Mouse (Mus musculus): Measurements from ENCODE around the gene Lyzl4.
"Not testable (repeated sequence)": the region's sequence is repeated elsewhere in the genome, so short reads cannot be mapped to it uniquely, and the experiment has no call there.

The Lyzl4 gene

DNA sequence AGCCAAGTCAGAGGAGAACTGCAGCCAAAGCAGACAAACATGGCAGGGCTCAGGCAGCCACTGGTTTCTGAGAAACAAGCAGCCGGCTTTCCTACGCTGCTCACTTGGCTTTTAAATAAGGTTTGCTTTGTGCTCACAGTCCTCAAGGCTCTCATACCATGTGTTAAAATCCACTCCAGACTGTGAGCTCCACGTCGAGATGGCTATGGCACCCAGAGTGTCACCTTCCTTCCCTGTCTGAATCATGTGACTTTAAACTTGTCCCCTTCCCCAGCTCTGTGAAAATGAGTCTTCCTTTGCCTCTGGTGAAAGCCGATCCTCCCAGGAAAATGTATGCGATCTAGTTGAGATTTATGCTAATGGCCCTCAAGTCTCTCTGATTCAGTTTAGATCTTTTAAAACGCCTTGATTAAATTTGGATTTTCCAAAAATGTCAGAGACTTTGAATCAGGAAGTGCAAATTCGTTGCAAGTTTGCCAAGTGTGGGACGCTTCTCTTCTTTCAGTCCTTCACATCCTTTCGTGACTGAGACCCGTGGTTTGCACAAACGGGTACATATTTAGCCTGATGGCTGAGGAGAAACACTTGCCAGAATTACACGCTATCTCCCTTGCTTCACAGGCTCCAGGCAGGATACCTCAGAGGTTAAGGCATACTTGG is 41.6 kb downstream of the Lyzl4 start:
- no peak for DNase-seq (ENCODE audit: low spot score)

DNA sequence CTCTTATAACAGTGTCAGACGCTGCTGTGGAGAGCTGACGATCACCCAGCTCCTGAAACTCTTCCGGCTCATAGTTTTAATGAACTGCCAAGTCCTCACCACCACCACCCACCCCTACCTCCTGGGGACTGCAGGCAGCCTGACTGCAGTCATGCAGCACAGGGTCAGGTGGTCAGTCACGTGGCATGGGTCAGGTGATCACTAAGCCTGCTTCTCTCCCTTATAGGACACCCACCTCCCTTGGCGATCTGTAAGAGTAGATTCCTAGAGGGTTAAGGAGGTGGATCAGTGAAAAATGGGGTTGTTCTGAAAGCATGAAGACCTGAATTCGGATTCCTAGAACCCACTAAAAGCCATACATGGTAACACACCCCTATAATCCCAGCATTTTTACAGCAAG is 42.3 kb downstream of the Lyzl4 start:
- DNase-seq (ENCODE audit: low spot score): no peak

DNA sequence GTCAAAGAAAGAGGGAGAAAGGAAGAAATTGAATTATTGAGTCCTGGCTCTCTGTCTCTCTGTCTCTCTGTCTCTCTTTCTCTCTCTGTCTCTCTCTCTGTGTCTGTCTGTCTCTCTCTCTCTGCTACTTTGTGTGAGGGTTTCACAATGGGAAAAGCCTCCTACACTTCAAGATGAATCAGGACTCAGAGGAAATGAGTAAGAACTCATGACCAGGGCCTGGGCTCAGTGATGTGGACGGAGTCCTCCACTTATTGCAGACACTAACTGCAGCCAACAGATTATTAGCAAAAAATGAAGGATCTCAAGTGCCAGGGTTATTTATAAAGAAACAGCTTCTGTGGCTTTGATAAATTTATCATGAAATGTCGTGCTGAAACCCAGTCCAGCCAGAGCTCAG is 43.8 kb downstream of the Lyzl4 start:
- no peak for DNase-seq (ENCODE audit: low spot score)

DNA sequence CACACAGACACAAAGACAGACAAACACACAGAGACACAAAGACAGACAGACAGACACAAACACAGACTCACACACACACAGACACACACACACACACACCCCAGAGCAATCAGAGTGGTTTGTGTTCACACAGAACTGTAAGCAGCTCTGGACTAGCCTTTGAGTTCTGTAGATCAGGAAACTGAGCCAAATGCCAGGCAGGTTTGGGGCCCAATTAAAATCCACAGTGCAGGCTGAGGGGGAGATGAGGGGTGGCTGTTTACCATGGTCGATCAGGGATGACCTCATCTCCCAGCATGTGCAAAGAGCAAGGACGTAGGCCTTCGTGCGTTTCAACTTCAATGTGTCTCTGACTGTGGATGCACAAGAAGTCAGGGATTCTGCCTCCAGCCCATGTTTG is 47.1 kb downstream of the Lyzl4 start:
- no peak for DNase-seq (ENCODE audit: low spot score)

DNA sequence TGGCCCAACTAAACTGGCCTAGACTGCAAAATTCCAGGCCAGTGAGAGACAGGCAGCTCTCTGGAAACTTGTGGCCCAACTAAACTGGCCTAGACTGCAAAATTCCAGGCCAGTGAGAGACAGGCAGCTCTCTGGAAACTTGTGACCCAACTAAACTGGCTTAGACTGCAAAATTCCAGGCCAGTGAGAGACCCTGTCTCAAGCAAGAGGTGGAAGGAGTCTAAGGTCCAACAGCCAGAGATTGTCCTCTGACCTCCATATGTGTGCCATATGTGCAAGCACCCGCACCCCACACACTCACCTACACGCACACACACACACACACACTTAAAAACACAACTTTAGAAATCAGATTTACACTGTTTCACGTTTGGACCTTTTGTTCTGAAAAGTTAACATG is 48.1 kb downstream of the Lyzl4 start:
- DNase-seq (ENCODE audit: low spot score): not testable (repeated sequence)

DNA sequence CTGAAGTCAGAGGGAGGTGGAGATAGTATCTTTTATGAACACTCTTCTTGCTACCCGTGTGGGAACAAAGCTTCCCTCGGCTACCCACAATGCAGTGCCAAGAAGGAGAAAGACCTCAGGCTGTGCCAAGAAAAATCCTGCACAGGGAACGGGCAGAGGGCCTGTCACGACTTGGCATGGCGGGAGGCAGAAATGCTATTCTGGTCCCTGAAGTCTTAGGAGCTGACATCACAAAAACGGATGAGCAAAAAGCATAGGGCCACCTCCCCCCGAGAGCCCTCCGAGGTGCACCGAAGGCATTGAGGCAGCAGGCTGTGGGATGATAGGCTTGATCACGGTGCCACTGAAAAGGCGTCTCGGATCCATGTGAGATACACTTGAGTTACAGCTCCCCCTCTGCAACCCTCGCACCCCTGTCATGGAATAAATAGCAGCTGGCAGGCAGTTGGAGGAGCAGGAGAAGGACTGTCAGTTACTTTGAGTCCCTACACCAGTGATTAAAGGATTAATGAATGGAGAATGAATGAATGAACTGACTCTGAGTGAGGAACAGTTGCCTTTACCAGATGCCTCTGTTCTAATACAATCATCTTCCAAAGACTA is 48.8 kb downstream of the Lyzl4 start:
- DNase-seq (ENCODE audit: low spot score): no peak

DNA sequence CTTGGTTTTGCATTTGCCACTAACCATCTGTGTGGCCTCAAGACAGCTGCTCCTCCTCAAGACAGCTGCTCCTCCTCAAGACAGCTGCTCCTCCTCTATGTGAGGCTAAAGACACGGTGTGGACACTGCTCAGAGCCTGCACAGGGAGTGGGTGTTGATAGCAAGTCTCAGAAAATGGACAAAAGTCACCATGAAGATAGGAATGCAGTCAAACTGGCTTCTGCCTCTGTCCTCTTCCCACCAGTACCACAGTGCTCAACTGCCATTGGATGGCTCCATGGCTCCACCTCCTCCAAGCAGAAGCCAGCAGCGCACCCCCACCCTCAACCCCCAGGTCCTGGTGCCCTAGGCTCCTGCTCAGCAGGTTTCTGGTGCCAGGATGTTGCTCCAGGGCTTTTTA is 52.4 kb downstream of the Lyzl4 start:
- DNase-seq (ENCODE audit: low spot score): no peak

DNA sequence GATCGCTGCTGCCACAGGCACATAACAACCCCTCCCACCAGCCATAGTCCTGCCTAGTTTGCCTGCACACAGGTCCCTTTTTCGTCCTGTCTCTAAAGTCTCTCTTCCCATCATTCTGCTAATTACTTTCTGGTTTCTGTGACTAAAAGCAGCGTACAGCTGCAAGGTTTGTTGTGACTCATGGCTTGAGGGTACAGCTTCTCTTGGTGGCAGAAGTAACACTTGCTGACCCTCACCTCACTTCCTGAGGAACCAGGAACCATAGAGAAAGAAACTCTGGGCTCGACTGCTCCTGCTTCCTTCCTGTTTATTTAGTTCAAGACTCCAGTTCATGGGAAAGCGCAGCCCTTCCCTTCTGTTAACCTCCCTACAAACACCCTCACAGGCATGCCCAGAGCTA is 67.5 kb downstream of the Lyzl4 start:
- no peak for DNase-seq (ENCODE audit: low spot score)

DNA sequence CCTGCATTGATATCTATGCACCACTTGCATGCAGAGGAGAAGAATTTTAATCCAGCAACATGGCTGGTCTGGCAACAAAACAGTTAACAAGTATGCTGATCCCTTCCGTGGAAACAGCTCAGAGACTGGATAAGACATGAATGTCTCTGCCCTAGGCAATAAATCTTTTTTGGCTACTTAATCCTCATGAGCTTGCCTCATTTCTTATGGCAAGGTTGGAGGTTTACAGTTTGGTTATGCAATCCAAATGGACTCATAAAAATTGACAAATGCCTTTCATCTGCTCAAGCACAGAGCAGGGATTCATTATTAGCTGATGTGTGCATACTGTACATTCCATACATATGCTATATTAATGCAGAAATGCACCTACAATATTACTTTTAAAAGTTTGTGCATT is 73.4 kb downstream of the Lyzl4 start:
- no peak for DNase-seq (ENCODE audit: low spot score)

DNA sequence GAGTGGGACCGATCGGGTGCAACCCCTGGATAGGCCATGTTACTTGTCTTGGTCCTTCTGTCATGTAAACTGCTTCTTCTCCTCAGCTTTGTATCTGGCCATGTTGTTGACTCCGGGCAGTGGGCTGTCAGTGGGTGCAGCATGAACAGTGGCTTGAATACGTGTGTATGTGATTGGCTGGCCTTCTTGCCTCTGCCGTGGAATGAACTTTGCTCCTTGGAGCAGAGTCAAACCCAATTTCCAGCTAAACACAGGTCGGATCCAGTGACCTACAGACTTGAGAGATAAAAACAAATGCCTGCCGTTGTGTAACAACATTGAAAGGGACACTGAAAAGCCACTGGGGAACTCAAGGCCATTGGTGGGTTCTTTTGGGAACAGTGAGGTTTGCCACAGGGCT is 75.5 kb downstream of the Lyzl4 start:
- DNase-seq (ENCODE audit: low spot score): no peak

DNA sequence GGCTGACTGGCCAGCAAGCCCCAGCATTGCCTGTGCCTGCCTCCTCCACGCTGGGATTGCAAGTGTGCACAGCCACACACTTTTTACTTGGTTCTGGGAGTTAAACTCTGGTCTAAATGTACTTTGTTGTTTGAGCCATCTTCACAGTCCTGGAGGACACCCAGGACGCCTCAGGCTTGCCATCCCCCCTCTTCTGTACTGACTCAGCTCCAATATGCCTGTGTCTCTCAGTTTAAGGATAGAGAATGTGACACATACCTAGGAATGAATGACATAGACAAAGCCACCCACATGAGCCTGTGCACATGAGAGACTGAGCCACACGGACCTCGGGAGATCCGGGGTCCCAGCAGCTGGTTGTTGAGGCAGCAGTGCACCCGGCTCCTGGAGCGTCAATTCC is 78.6 kb downstream of the Lyzl4 start:
- no peak for DNase-seq (ENCODE audit: low spot score)

DNA sequence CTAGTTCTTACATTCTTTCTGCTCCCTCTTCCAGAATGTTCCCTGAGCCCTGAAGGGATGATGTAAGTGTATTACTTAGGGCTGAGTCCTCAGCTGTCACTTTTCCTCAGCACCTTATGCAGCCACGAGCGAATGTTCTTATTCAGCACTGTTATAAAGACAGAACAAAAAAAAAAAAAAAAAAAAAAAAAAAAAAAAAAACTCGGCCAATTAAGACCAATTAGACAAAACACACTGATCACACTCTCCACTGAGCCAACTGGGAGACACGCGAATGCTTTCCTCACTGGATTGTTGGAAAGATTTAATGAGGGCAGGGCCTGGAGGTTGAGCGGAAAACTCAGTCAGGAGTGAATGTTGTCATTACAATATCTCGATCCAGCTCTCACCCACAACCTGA is 81.4 kb downstream of the Lyzl4 start:
- peak; percentile 66 for DNase-seq (ENCODE audit: low spot score)

DNA sequence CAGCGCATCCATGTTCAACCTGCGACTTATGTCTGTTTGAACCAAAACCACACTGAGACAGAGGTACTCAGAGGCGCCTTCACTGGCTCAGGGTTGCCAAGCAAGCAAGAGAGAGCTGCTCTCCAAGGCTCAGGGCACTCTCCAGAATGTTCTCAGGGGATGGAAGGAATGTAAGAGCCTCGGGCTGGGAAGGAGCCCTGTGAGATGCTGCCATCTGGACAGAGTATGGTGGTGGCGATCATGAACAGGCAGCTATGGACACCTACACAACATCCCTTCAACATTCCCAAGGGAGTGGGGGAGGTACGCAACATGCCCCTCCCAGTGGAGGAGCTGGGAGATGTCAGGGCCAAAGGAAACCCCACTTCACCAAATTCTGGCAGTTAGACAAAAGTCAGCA is 83.7 kb downstream of the Lyzl4 start:
- no peak for DNase-seq (ENCODE audit: low spot score)

DNA sequence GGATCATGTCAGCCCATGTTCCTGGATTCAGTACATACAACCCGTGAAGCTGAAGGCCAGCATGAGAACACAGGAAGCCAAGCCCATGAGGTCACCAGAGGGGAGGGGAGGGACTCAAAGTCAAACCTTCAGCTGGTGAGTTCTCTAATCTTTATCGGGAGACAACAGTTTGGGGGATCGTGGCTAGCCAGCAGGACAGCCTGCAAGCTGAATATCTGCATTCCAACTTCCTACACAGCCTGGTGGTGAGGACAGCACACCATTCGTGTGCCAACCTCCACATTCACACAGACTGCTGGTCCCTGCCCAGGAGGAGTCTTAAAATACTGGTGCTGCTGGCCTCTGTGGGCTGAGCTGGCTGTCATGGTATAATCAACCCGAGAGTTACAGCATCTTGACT is 85.0 kb downstream of the Lyzl4 start:
- DNase-seq (ENCODE audit: low spot score): no peak

DNA sequence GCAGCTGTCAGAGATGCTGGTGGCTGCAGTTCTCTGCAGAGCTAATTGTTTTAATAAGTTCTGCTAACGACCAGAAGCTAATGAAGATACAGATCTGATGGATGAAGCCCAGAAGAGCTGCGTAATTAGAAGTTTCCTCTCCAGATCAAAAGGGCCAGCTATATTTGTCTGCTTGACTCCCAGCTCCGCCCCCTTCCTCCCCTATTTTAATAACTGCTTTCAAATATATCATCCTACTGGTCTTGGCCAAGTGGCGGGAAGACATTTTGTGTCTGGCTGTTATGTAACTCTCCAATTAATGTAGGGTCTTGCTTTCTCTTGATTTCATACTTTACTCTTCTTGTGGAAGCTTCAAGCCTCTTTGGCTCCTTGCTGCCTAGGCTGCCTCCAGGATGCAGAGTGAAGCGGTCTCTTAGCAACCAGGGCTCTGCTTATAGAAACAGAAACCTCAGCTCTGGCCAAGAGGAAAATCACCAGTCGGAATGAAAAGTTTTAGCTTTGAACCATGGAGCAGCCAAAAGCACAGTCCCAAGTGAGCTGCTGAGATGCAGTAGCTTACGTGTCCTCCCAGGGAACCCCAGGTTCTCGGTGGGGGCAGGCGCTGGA is 86.4 kb downstream of the Lyzl4 start:
- DNase-seq (ENCODE audit: low spot score): peak; percentile 70

DNA sequence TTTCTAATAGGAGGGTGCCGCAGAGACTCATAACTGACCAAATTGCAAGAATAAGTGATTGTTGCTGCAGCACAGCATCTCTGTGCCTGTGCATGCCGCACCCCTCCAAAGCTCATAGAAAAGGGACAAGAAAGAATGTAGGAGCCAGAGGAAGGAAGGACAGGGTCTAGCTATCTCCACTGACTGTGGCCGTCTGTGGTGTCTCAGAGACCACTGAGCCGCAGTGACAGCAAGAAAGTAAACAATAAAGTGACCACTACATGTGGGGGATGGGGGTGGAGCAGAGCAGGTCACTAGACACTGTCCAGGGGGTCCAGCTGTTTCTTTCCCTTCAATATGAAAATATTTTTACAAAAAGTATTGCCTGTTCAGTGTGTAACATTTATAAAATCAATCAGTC is 88.3 kb downstream of the Lyzl4 start:
- no peak for DNase-seq (ENCODE audit: low spot score)

DNA sequence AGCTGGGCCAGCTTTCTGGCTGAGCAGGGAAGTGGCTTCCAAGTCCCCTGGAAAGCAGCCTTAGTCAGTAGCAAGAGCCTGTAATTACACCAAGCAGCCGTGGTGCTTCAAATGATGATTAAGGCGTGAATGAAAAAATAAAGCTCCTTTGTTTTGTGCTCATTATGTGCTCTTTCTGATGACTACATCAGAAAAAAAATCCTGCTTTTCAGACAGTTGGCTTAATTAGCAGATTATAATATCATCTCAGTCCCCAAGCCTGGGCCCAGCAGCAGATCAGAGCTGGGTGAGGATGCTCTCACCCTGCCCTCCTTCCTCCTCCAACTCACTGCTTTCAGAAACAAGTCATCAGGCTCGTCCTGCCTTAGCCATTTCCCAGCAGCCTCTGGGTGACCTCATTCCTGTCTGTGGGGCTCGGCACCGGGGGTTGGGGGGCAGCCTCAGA is 91.5 kb downstream of the Lyzl4 start:
- no peak for DNase-seq (ENCODE audit: low spot score)

DNA sequence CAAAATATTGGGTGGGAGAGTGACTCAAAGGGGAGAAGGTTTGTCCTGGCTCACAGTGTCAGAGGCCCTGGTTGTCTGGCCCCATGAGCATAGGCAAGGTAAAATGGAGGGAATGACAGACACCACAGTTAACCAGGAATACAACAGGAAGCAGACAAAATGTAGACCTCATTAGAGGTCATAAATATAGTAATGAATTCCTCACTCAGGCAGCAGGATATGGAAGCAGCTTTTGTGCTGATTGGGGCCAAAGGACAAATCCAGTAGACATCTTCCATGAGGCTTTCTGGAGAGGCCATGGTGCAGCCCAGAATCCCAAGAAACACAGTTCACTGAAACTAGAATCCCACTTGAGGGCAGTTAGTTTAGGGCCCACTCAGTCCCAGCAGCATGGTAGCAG is 92.5 kb downstream of the Lyzl4 start:
- no peak for DNase-seq (ENCODE audit: low spot score)

DNA sequence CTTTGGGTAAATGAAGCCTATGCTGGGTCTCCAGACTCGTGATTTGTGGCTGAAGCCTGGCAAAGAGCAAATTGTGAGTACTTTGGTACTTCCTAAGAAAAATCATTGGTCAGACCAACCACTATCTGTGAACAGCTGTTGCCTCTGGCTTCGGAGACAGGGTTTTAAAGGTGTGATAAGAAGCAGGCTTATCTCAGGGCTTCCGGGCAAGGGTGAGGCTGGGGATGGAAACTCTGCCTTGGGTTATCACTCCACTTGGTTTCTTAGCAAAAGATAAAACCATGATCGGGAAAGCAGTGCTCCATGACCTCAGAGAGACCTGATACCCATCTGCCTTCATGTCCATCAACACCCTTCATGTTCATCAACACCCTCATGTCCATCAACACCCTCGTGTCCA is 92.9 kb downstream of the Lyzl4 start:
- no peak for DNase-seq (ENCODE audit: low spot score)

DNA sequence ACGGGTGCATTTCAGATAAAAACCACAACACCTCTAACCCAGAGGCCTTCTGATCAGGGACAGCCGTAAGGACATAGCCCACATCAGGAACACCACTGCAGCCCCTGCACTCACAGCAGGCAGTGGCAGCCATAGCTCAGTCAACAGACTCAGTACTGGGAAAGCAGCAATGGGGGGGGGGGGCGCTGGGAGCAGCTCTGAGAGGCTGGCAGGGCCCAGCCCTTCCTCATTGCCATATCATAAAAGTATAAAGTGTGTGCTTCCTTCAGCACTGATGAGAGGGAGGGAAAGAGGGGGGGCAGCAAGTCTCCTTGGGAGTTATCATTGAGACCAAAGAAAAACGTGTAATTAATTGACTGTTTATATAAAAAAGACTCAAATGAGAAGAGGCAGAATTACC is 94.5 kb downstream of the Lyzl4 start:
- DNase-seq (ENCODE audit: low spot score): no peak

DNA sequence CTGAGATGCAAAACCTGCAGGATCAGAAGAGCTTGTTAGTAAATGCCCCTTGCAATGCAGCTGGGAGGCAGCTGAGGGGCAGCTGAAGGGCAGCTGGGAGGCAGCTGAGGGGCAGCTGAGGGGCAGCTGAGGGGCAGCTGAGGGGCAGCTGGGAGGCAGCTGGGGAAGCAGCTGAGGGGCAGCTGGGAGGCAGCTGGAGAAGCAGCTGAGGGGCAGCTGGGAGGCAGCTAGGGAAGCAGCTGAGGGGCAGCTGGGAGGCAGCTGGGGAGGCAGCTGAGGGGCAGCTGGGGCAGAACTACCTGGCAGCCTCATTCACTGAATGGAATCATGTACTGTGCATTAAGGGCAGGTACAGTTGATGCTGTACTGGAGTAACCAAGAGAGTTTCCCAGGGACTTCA is 100.4 kb downstream of the Lyzl4 start:
- DNase-seq (ENCODE audit: low spot score): no peak

DNA sequence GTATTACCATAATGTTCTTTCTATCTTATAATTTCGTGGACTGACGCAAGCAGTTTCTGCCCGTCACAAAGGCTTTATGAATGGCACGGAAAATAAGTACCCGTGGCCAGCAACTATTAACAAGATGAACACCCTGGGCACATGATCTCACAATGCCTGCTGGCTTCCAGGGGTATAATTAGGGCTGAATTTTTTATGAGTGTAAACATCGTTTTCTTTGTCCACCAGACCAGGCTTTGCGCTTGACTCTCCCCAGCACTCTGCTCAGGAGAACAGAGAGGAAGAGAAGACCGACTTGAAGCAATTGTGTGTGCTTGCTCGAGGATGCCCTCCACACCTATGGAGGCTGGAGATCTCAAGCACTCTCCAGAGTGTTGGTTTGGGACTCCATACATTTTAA is 109.3 kb downstream of the Lyzl4 start:
- peak; percentile 45 for DNase-seq (ENCODE audit: low spot score)

DNA sequence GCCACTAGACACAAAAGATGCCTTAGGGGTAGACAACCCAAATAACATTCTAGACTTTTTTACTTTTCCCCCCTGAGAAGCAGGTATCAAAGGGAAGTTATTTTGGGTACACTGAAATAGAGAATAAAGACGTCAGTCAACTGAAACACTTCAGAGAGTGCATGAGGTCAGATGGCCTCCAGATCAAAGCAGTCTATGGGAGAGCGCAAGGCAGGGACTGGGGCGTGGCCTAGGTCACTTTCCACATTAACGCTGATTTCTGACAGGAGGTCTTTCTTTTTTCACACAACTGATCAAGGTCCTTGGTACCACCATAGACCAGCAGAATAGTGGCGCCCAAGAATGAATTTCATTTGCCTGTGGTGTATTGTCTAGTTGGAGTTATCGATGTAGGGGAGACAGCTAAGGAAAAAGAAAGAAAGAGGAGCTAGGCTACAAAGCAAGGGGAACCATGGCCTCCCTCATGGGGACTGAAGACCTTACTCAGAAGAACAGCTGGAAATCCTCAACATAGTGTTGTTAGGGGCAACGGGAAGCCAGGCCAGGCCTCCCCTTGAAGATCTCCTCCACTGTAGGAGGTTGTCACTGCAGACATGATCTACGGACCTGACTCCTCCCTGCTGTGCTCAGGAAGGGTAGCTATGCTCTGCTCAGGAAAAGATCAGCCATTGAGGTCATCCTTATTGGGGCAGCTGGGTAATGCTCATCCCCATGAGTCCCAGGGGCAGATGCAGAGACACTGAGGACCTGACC is 113.1 kb downstream of the Lyzl4 start:
- no peak for DNase-seq (ENCODE audit: low spot score)
